Mouse (Mus musculus): ENCODE measurements around the gene Hist2h4.

Gene Hist2h4

GRCm38 (mm10) chr3:96245003-96245886 lies 17.9 kb downstream of the Hist2h4 start, which contains the start of gene Hist2h2aa1:
Gene Hist2h2aa1, plus strand, starts transcription at chr3:96245497.
- DNase-seq = peak; percentile 87

DNA sequence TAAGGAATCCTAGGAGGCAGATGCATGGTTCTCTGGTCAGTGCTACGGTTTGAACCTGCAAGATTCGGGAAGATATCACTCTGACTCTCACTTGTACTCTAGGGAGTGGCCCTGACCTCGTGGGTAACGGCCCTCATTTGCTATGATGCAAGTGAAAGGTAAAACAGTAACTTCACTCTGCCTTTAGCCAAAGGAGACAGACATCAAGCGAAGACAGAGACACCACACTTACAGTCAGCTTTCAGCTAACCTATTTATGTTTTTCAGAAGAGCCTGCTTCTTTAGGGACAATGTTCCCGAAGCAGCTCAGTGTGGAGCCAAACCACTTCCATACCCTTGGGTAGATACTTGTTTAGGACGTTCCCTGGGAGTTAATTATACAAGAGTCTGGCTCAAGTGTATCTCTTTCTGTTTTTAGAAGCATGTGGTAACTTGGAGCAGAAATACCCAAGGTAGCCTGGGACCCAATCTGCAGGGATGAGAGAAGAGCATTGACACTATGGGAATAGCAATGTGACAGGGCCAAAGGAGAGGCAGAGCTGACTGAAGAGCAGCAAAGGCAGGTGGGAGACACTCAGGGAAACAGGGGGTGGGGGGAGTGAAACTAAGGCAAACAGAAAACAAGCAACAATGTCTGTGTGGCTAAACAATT lies 19.1 kb downstream of the Hist2h4 start:
- peak in 1 of 2 experiments; percentile 41 for DNase-seq

DNA sequence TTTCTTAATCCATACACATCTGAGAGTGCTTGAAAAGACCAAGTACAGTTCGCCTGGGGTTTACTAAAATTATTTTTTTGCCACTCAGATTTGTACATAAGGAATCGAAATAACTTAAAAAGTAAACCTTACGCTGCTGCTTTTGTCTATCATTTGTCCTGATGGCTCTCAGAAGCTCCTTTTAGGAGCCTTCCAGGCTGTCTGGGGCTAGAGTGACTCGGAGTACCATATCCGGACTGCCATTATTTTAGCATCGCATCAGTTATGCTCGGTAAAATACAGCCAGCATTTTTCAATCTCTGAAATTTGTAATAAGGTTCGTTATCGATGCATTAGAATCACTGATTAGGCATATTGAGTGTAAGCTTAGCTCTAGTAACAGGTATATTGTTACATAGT lies 22.3 kb downstream of the Hist2h4 start:
- no peak for DNase-seq

DNA sequence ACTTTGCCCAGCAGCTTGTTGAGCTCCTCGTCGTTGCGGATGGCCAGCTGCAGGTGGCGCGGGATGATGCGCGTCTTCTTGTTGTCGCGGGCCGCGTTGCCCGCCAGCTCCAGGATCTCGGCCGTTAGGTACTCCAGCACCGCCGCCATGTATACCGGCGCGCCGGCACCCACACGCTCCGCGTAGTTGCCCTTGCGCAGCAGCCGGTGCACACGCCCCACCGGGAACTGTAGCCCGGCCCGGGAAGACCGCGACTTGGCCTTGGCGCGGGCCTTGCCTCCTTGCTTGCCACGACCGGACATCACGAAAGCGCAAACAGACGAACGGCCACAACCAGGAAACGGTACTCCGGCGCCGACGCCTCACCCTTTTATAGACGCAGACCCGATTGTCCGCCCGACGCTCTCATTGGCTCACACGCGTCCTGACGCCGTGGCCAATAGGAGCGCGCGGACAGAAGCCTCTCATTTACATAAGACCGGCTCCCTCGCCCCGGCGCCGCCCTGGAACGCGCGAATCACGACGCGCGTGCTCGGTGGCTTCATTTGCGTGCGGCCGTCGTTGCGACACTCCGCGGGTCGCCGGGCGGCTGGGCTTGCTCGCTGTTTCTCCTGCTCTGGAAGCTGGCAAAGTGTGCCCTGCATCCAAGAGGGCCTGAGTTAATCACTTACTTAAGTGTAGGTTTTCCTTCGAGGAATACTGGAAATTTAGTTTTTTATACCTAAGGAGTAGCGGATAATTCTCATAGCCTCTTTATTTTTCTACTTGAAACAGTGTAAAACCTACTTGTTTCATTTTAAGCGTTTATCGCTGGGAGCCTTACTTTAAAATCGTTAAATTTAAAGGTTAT lies 22.9 kb downstream of the Hist2h4 start, which contains the start of gene Hist2h2aa2:
Gene Hist2h2aa2 (minus strand): TSS at position 328 of the 850 bp plus-strand sequence.
- DNase-seq = peak; percentile 96 to 98

DNA sequence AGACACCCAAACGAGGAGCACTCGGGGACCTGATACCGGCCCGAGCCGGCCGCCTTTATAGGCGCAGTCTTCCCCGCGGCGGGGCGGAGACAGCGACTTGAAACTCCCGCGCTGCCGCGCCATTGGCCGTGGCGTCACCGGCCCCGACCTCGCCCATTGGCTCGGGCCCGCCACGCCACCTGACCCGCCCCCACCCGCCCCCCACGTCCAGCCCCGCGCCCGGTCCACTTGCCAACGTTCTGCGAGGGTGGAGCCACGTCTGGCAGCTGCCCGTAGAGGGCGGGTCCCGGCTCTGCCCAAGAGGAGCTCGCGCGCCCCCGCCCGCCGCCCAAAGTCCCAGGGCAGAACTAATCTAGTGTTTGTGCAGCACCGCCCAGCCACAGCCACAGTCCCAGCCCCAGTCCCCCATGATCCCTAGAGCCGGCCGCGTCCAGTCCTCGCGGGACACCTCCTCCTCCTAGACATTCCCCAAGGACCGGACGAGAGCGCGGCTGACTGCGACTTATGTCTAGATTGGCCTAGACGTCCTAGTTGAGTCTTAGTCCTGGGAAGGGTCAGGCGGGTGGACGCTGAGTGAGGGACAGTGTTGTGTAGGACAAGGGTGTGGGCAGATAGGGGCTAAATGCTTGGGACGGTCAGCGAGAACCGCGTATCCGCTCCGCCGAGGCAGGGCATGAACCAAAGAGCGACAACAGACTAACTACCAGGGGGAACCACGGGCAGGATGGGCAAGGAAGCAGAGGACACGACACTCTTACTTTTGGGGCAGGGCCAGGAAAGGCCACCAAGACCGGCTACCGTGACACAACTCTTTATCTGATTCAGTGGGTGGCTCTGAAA lies 23.9 kb downstream of the Hist2h4 start, which contains the start of gene Hist2h3c2:
Gene Hist2h3c2 (minus strand): TSS at position 174 of the 840 bp plus-strand sequence.
- peak in 1 of 2 experiments; percentile 40 for DNase-seq

- no peak for DNase-seq
These were observed 25.1 kb downstream of the Hist2h4 start for GRCm38 (mm10) chr3:96237904-96238511.

DNA sequence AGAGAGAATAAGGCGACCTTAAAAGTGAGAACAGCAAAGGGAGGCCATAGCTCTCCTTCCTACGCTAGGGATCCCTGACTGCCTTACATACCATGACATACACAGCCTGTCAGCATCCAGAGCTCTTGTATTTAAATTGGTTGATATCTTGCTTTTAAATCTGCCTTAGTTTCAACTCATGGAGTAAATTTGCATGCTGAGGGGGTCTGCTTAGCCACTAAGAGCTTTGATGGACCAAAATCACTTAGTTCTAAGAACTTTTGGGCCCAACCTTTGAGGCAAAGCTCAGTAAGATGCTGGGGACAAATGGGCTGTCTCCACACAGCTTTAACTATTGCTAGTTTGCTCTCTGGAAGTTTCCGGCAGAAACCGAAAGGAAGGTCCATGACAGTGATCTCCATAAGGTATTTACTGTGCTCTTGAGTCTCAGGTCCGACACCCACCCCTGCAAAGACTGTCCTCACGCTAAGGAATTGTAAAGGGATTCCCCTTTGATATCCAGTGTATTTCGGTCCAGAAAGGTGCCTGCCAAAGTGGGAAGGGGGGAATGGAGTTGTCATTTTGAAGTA lies 25.7 kb downstream of the Hist2h4 start:
- DNase-seq = no peak

GRCm38 (mm10) chr3:96236834-96237334 lies 26.2 kb downstream of the Hist2h4 start:
- DNase-seq = no peak

GRCm38 (mm10) chr3:96235836-96236235 lies 27.3 kb downstream of the Hist2h4 start:
- DNase-seq = no peak

- DNase-seq = no peak
These were observed 28.2 kb downstream of the Hist2h4 start for GRCm38 (mm10) chr3:96234914-96235313.

GRCm38 (mm10) chr3:96231758-96232120 lies 31.4 kb downstream of the Hist2h4 start:
- DNase-seq = no peak

DNA sequence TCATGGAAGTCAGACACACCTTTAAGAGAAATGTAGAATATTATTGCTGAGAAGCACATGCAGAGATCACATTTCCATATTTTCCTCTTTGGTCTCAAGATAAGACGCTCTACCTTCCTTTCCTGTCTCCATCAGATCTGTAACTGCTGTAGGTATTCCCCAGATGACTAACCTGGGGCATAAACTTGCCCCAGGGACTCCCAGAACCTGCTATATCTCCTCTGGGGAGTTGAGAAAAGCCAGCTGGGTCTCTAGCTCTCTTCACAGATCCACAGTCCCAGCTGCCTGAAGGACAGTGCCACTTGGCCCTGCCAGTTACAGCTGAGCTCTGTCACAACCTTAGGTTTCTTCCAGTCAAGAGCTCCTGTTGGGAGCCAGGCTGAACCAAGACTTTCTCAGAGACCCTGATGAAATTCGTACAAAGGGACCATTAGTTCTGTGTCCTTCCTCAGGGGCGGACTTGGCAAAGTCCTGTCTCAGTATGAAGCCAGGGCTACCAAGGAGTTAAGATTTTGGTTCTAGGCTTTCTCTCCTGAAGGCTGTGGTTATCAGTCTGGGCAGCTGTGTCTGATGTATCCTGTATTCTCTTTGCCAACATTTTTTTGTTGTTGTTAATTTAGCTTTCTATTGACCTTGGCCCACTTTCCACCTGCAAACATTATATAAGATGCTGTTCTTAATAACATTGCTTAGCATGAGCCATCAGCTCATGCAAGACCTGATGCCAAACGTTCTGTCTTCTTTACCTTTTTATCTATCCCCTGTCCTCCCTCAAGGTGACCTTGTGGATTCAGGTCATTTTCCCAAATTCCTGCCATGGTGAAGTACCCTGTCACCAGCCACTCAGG lies 32.0 kb downstream of the Hist2h4 start:
- no peak for DNase-seq

- no peak for DNase-seq
These were observed 32.7 kb downstream of the Hist2h4 start for GRCm38 (mm10) chr3:96230404-96230803.

GRCm38 (mm10) chr3:96228828-96229227 lies 34.3 kb downstream of the Hist2h4 start:
- no peak for DNase-seq

- DNase-seq = no peak
These were observed 36.1 kb downstream of the Hist2h4 start for GRCm38 (mm10) chr3:96226695-96227648.

DNA sequence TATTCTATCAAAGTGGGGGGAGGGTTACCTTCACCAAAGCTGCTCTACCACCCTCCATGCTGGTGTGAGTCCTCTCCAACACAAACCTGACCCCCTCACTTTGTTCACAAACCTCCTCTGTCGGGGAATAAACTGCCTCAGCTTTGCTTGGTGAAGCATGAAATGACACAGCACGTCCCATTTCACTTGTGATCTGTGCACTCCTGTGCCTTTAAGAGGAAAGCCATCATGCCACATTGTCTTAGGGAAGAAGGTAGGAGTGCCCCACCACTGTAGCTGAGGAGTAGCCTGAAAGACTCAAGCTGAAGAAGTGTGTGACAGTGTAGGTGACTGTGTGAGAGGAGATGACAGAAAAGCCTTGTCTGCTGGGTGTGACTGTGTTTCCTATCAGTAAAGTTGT lies 37.7 kb downstream of the Hist2h4 start:
- DNase-seq = no peak

- DNase-seq = no peak
These were observed 40.3 kb downstream of the Hist2h4 start for GRCm38 (mm10) chr3:96222774-96223173.

DNA sequence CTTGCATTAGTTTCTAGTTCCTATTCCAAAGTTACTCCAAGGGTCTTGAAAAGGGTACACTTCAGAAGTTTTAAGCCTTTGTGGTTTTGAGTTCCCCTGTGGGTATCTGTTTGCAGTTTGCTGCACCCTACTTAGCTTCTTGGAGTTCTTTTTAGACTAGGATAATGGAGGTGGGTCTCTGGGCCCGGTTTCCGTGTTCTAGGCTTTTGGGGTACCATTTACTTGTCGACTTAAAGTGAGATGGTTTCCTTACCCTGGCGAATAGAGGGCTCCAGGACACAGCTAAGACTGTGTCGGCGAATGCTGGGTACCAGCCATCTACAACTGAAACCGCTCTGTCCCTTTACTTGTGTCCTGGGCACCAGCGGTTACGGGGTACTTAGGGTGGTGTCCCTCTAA lies 41.5 kb downstream of the Hist2h4 start:
- no peak for DNase-seq
